Mouse (Mus musculus): ENCODE measurements around the gene Ngef.

GRCm38 (mm10) chr1:87521523-87521922 lies 52.1 kb downstream of the Ngef start:
- TF ChIP-seq MYOG (IDR thresholded peaks at IDR 0.05; ENCODE audit: control insufficient read depth in 1 of 3, insufficient read depth in 1 of 3, insufficient read length in 2 of 3, low read depth in 2 of 3) (no peak), TCF12 (IDR thresholded peaks at IDR 0.05; ENCODE audit: insufficient read depth, poor library complexity, severe bottlenecking) (no peak), E2F4 (IDR thresholded peaks at IDR 0.05; ENCODE audit: insufficient read depth) (no peak), POLR2AphosphoS2 (IDR thresholded peaks at IDR 0.05; ENCODE audit: insufficient read length, low read depth) (no peak), POLR2A (IDR thresholded peaks at IDR 0.05; ENCODE audit: insufficient read length, low read depth) (no peak), MAX (IDR thresholded peaks at IDR 0.05; ENCODE audit: low read depth) (no peak), SRF (IDR thresholded peaks at IDR 0.05; ENCODE audit: control insufficient read depth, insufficient read length, low read depth) (no peak), USF1 (IDR thresholded peaks at IDR 0.05; ENCODE audit: low read depth) (no peak), MYOD1 (IDR thresholded peaks at IDR 0.05; ENCODE audit: control insufficient read depth in 1 of 3, insufficient read length in 2 of 3, low read depth in 2 of 3) (no peak), TCF3 (IDR thresholded peaks at IDR 0.05; ENCODE audit: insufficient read length, low read depth) (no peak)

Measured in myocyte (in vitro differentiated cells).